Mouse (Mus musculus) myocyte (in vitro differentiated cells): Measurements from ENCODE around the gene Bcas3. TPM values are rescaled to one million over a fixed set of nuclear protein-coding genes. Genes with fewer than 3 reads are reported as not detected.
A peak's percentile ranks its signal among the peaks of the same experiment; 100 is the strongest.

Experiments used
- H3K27me3 ChIP-seq: one replicate; pipeline ENCODE4 v1.6.1; 2011; ENCODE audit not compliant: control insufficient read depth, insufficient read depth, insufficient read length
- H3K36me3 ChIP-seq: one replicate; pipeline ENCODE4 v1.6.1; 2011; ENCODE audit not compliant: control insufficient read depth, insufficient read depth
- H3K4me2 ChIP-seq: one replicate; pipeline ENCODE4 v1.6.1; 2011; ENCODE audit warnings: low read depth, control low read depth
- H3K4me3 ChIP-seq: one replicate; pipeline ENCODE4 v1.5.1; 2011; ENCODE audit warnings: mild to moderate bottlenecking, control low read depth, moderate library complexity
- H3K79me2 ChIP-seq: one replicate; pipeline ENCODE4 v1.6.1; 2011; ENCODE audit not compliant: control insufficient read depth, insufficient read depth
- H3ac ChIP-seq: one replicate; pipeline ENCODE4 v1.6.1; 2011; ENCODE audit not compliant: control insufficient read depth, insufficient read length
- CEBPB ChIP-seq: IDR thresholded peaks from 2 replicates; pipeline ENCODE4 v1.6.1; 2011; ENCODE audit warnings: mild to moderate bottlenecking, moderate library complexity; ENCODE audit not compliant: poor library complexity, insufficient read depth, severe bottlenecking
- E2F4 ChIP-seq: IDR thresholded peaks from one replicate; pipeline ENCODE4 v1.6.1; 2011; ENCODE audit warnings: mild to moderate bottlenecking, control low read depth, moderate library complexity; ENCODE audit not compliant: insufficient read depth
- MAX ChIP-seq: IDR thresholded peaks from one replicate; pipeline ENCODE4 v1.6.1; 2011; ENCODE audit warnings: low read depth, mild to moderate bottlenecking, control low read depth
- MYOD1 ChIP-seq, 3 experiments: IDR thresholded peaks; one replicate each; pipeline ENCODE4 v1.6.1; 2011; ENCODE audit warnings: control low read depth in 2 of 3, low read depth in 2 of 3, mild to moderate bottlenecking in 2 of 3, moderate library complexity in 1 of 3; ENCODE audit not compliant: insufficient read length in 2 of 3, control insufficient read depth in 1 of 3
- MYOG ChIP-seq, 3 experiments: IDR thresholded peaks; one replicate each; pipeline ENCODE4 v1.6.1; 2011; ENCODE audit warnings: control low read depth in 2 of 3, low read depth in 2 of 3, mild to moderate bottlenecking in 2 of 3; ENCODE audit not compliant: insufficient read length in 2 of 3, control insufficient read depth in 1 of 3, insufficient read depth in 1 of 3
- POLR2A ChIP-seq: IDR thresholded peaks from one replicate; pipeline ENCODE4 v1.6.1; 2011; ENCODE audit warnings: low read depth, mild to moderate bottlenecking, control low read depth, moderate library complexity; ENCODE audit not compliant: insufficient read length
- POLR2AphosphoS2 ChIP-seq: IDR thresholded peaks from one replicate; pipeline ENCODE4 v1.6.1; 2011; ENCODE audit warnings: low read depth, control low read depth; ENCODE audit not compliant: insufficient read length
- REST ChIP-seq: IDR thresholded peaks from one replicate; pipeline ENCODE4 v1.6.1; 2011; ENCODE audit warnings: mild to moderate bottlenecking, control low read depth, moderate library complexity; ENCODE audit not compliant: insufficient read depth, insufficient read length
- SRF ChIP-seq: IDR thresholded peaks from one replicate; pipeline ENCODE4 v1.6.1; 2011; ENCODE audit warnings: low read depth; ENCODE audit not compliant: control insufficient read depth, insufficient read length
- TCF12 ChIP-seq: IDR thresholded peaks from one replicate; pipeline ENCODE4 v1.6.1; 2011; ENCODE audit warnings: mild to moderate bottlenecking, control low read depth; ENCODE audit not compliant: poor library complexity, insufficient read depth, severe bottlenecking
- TCF3 ChIP-seq: IDR thresholded peaks from one replicate; pipeline ENCODE4 v1.6.1; 2011; ENCODE audit warnings: low read depth, control low read depth; ENCODE audit not compliant: insufficient read length
- USF1 ChIP-seq: IDR thresholded peaks from one replicate; pipeline ENCODE4 v1.6.1; 2011; ENCODE audit warnings: low read depth, mild to moderate bottlenecking, control low read depth, moderate library complexity
- polyA plus RNA-seq: library from polyadenylated mRNA; unstranded; fragments of >200 nt; fragmentation: generic; extraction: Trizol; gene quantifications from one replicate; pipeline ENCODE4 v1.2.1, GENCODE M21; 2012; ENCODE audit warnings: missing spikeins

The Bcas3 gene
- polyA plus RNA-seq, 1 experiment = 30.1 TPM

- no peak overlapping the region for H3K4me3 ChIP-seq
- no peak overlapping the region for H3K4me2 ChIP-seq
- no peaks in the 10 kb centered on the region for H3K27me3 ChIP-seq
- H3ac ChIP-seq = no peak overlapping the region
- no peaks in the 10 kb centered on the region for H3K36me3 ChIP-seq
- no peaks in the 10 kb centered on the region for H3K79me2 ChIP-seq
- TF ChIP-seq MYOD1 (IDR thresholded peaks at IDR 0.05; ENCODE audit: control insufficient read depth in 1 of 3, insufficient read length in 2 of 3, low read depth in 2 of 3) (no peak), TCF12 (no peak), CEBPB (no peak), REST (no peak), POLR2A (no peak), USF1 (no peak), TCF3 (no peak), MYOG (IDR thresholded peaks at IDR 0.05; ENCODE audit: control insufficient read depth in 1 of 3, insufficient read depth in 1 of 3, insufficient read length in 2 of 3, low read depth in 2 of 3) (no peak), E2F4 (no peak), SRF (no peak), POLR2AphosphoS2 (no peak), MAX (no peak)
These were observed 353.7 kb downstream of the Bcas3 start for GRCm38 (mm10) chr11:85706630-85707029.

- Histone ChIP-seq H3K36me3 (no peaks in the 10 kb centered on the region), H3K4me2 (no peak overlapping the region), H3K4me3 (no peak overlapping the region), H3K79me2 (no peaks in the 10 kb centered on the region), H3ac (no peak overlapping the region), H3K27me3 (no peaks in the 10 kb centered on the region)
- TF ChIP-seq MYOD1 (IDR thresholded peaks at IDR 0.05; ENCODE audit: control insufficient read depth in 1 of 3, insufficient read length in 2 of 3, low read depth in 2 of 3) = no peak
- TF ChIP-seq TCF3 = no peak
- TF ChIP-seq TCF12 = no peak
- TF ChIP-seq POLR2AphosphoS2 = no peak
- no peak for TF ChIP-seq E2F4
- TF ChIP-seq REST = no peak
- TF ChIP-seq POLR2A = no peak
- no peak for TF ChIP-seq MAX
- no peak for TF ChIP-seq USF1
- TF ChIP-seq MYOG (IDR thresholded peaks at IDR 0.05; ENCODE audit: control insufficient read depth in 1 of 3, insufficient read depth in 1 of 3, insufficient read length in 2 of 3, low read depth in 2 of 3) = no peak
- TF ChIP-seq CEBPB = no peak
- TF ChIP-seq SRF = no peak
These were observed 354.5 kb downstream of the Bcas3 start for GRCm38 (mm10) chr11:85707496-85707895.

GRCm38 (mm10) chr11:85709147-85709546, 356.2 kb downstream of the Bcas3 start:
- Histone ChIP-seq H3K4me2 (no peak overlapping the region), H3K4me3 (no peak overlapping the region), H3ac (no peak overlapping the region), H3K79me2 (no peaks in the 10 kb centered on the region), H3K36me3 (no peaks in the 10 kb centered on the region), H3K27me3 (no peaks in the 10 kb centered on the region)
- TF ChIP-seq TCF3 (no peak), MYOG (IDR thresholded peaks at IDR 0.05; ENCODE audit: control insufficient read depth in 1 of 3, insufficient read depth in 1 of 3, insufficient read length in 2 of 3, low read depth in 2 of 3) (peak in 2 of 3 experiments; percentile 13 to 44), REST (no peak), MYOD1 (IDR thresholded peaks at IDR 0.05; ENCODE audit: control insufficient read depth in 1 of 3, insufficient read length in 2 of 3, low read depth in 2 of 3) (peak in 2 of 3 experiments; percentile 59 to 80)

GRCm38 (mm10) chr11:85710155-85710554, 357.2 kb downstream of the Bcas3 start:
- H3K4me2 ChIP-seq = no peak overlapping the region
- H3ac ChIP-seq = no peak overlapping the region
- no peak overlapping the region for H3K4me3 ChIP-seq
- H3K36me3 ChIP-seq = no peaks in the 10 kb centered on the region
- TF ChIP-seq REST = no peak
- no peak for TF ChIP-seq TCF3
- no peak for TF ChIP-seq POLR2A
- TF ChIP-seq MYOG (IDR thresholded peaks at IDR 0.05; ENCODE audit: control insufficient read depth in 1 of 3, insufficient read depth in 1 of 3, insufficient read length in 2 of 3, low read depth in 2 of 3) = no peak
- TF ChIP-seq E2F4 = no peak
- TF ChIP-seq POLR2AphosphoS2 = no peak
- TF ChIP-seq TCF12 = no peak
- no peak for TF ChIP-seq MAX
- no peak for TF ChIP-seq CEBPB
- no peak for TF ChIP-seq MYOD1 (IDR thresholded peaks at IDR 0.05; ENCODE audit: control insufficient read depth in 1 of 3, insufficient read length in 2 of 3, low read depth in 2 of 3)
- TF ChIP-seq USF1 = no peak
- no peak for TF ChIP-seq SRF
- no peaks in the 10 kb centered on the region for H3K79me2 ChIP-seq
- no peaks in the 10 kb centered on the region for H3K27me3 ChIP-seq
